Mouse (Mus musculus) liver, embryonic 14.5 days (tissue): ENCODE data around the gene Senp7.

ENCODE experiments used
- CTCF ChIP-seq: IDR thresholded peaks from 2 replicates; pipeline ENCODE4 v1.5.1; 2016; ENCODE audit warnings: antibody characterized with exemption, low read depth, control low read depth
- EP300 ChIP-seq: IDR thresholded peaks from 2 replicates; pipeline ENCODE4 v1.6.1; 2016; ENCODE audit warnings: antibody characterized with exemption, low read depth

DNA sequence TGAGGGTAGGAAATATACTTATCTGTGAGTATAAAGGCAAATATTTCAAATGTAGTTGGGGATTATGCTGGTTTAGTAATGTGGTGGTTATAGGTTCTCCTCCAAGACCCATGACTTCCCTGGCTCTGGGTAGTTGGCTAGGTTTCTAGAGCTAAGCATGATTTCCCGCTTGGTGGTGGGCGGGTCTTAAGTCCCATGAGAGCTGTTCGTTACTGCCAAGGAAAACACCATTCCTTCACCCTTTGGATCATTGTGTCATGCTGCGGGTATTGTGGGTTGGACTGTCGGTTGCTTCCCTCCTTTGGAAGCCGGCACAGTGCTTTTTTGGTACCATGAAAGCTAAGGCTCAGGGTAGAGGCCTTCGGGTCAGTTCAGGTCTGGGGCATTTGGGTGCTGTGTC, 115.3 kb downstream of the Senp7 start:
- no peak for TF ChIP-seq CTCF
- no peak for TF ChIP-seq EP300
